Mouse (Mus musculus) liver, embryonic 16.5 days (tissue): ENCODE measurements around the gene Tspoap1. TPM values are rescaled to one million over a fixed set of nuclear protein-coding genes. Genes with fewer than 3 reads are reported as not detected.

Experiments
- ATAC-seq: fragments of 200-750 bp; cut with Nextera tagmentation; 2 replicates; pipeline ENCODE4 v1.8.0; 2017; ENCODE audit warnings: low read depth, mild to moderate bottlenecking, moderate number of reproducible peaks, moderate library complexity
- H3K27ac ChIP-seq: fragments of 300-500 bp; sonication (generic); 2 replicates; pipeline ENCODE4 v1.5.1; 2014; ENCODE audit warnings: mild to moderate bottlenecking, low read length
- H3K27me3 ChIP-seq: fragments of 300-500 bp; sonication (generic); 2 replicates; pipeline ENCODE4 v1.6.1; 2014; ENCODE audit warnings: low read depth, low read length, mixed read lengths; ENCODE audit not compliant: control insufficient read depth, insufficient read depth
- H3K36me3 ChIP-seq: fragments of 300-500 bp; sonication (generic); 2 replicates; pipeline ENCODE4 v1.6.1; 2014; ENCODE audit warnings: mild to moderate bottlenecking; ENCODE audit not compliant: control insufficient read depth, insufficient read depth
- H3K4me1 ChIP-seq: fragments of 300-500 bp; sonication (generic); 2 replicates; pipeline ENCODE4 v1.6.1; 2014; ENCODE audit warnings: low read depth, low read length, mixed read lengths; ENCODE audit not compliant: control insufficient read depth
- H3K4me2 ChIP-seq: fragments of 300-500 bp; sonication (generic); 2 replicates; pipeline ENCODE4 v1.6.1; 2014; ENCODE audit warnings: low read depth, low read length, mixed read lengths
- H3K4me3 ChIP-seq: fragments of 300-500 bp; sonication (generic); 2 replicates; pipeline ENCODE4 v1.5.1; 2014; ENCODE audit warnings: low read depth, mild to moderate bottlenecking, low read length
- H3K9ac ChIP-seq: fragments of 300-500 bp; sonication (generic); 2 replicates; pipeline ENCODE4 v1.6.1; 2014; ENCODE audit warnings: low read depth, low read length
- H3K9me3 ChIP-seq: fragments of 300-500 bp; sonication (generic); replicated peaks from 2 replicates; pipeline ENCODE4 v1.6.1; 2016; ENCODE audit warnings: low read length; ENCODE audit not compliant: control insufficient read depth
- WGBS: fragments of 180-500 bp; shearing (Covaris S2); extraction: QIAGEN DNeasy Blood & Tissue Kit; methylation state at CpG from one replicate; pipeline ENCODE4 v1.1.7; 2014; ENCODE audit not compliant: insufficient replicate concordance; 5-methylcytosine and 5-hydroxymethylcytosine counted together
- polyA plus RNA-seq: library from polyadenylated mRNA; unstranded; fragments of >200 nt; fragmentation: Nextera tagmentation; extraction: Ambion mirVana; gene quantifications from 2 replicates; pipeline ENCODE4 v1.2.1, GENCODE M21; 2015

Tspoap1 gene
- 1.7 and 2.7 TPM in 2 replicates for polyA plus RNA-seq

GRCm38 (mm10) chr11:87760301-87761081 is at the start of gene Tspoap1:
Tspoap1 (plus strand) TSS chr11:87760541.
- no peaks in the 10 kb centered on the region for H3K9me3 ChIP-seq
- WGBS = 9% methylated on average over 23 of the region's 23 CpGs
- peaks cover 22% of the 10 kb centered on the region for H3K4me1 ChIP-seq
- peaks cover 13% of the 10 kb centered on the region for H3K36me3 ChIP-seq
- peaks cover 52% of the 10 kb centered on the region for H3K27me3 ChIP-seq
- H3K4me3 ChIP-seq = no peak within 1 kb of the TSS
- peak within 1 kb of the TSS; percentile 57 for H3K27ac ChIP-seq
- ATAC-seq = no peak
- no peak within 1 kb of the TSS for H3K9ac ChIP-seq
- H3K4me2 ChIP-seq = no peak within 1 kb of the TSS

DNA sequence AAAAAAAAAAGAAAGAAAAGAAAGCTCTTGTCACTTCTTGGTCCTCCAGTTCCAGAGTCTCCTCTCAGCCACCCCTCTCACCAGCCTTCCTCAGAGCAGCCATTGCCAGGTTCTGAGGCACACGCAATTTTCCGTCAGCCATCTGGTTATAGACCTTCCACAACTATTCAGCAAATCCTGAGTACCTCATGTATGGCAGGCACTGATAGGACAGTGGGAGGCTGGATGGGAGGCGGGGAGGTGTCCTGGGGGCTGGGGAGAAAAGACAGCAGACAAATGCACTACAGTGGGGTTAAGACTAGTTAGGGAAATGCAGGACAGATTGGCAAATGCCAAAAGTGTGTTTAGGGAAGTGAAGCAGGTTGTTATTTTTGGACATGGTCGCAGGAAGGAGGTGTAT is 48.2 kb upstream of the Tspoap1 start:
- Histone ChIP-seq H3K27me3 (no peaks in the 10 kb centered on the region), H3K4me1 (peaks cover 35% of the 10 kb centered on the region), H3K27ac (no peak overlapping the region), H3K4me2 (no peak overlapping the region), H3K9me3 (no peaks in the 10 kb centered on the region), H3K36me3 (no peaks in the 10 kb centered on the region), H3K4me3 (no peak overlapping the region), H3K9ac (no peak overlapping the region)
- WGBS = 22% methylated on average over 4 of the region's 4 CpGs
- no peak for ATAC-seq

DNA sequence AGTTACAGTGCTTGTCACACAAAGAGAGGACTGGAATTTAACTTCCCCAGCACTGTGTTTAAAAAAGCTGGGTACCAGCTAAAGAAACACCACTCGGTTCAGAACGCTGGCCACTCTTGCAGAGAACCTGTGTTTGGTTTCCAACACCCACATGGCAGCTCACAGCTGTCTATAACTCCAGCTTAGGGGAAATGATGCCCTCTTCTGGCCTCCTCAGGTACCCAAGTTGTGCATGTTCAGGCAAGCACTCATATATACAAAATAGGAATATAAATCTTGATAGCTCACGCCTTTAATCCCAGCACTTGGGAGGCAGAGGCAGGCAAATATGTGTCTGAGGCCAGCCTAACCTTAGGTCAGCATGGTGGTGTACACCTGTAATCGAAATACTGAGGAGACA is 44.3 kb upstream of the Tspoap1 start:
- WGBS = 73% methylated on average over 4 of the region's 4 CpGs
- Histone ChIP-seq H3K9ac (no peak overlapping the region), H3K4me1 (peaks cover 12% of the 10 kb centered on the region), H3K36me3 (no peaks in the 10 kb centered on the region), H3K4me2 (no peak overlapping the region), H3K27me3 (no peaks in the 10 kb centered on the region), H3K4me3 (no peak overlapping the region), H3K27ac (no peak overlapping the region), H3K9me3 (no peaks in the 10 kb centered on the region)
- ATAC-seq = no peak

DNA sequence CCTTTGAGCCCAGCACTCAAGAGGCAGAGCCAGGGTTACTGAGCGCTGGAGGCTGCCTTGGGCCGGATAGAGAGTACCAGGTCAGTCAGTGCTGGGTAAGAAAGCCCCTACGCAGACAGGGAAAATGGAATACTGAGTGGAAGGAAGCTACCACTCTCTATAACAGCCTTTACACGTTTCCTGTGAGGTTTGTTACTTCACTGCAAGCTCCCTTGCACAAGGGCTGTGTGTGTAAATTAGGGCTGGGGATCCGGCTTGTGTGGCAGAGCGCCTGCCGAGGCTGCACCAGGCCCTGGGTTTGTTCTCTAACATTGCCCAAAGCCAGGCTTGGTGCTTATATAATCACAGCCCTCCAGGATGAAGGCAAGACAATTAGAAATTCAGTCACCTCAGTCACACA is 40.8 kb upstream of the Tspoap1 start:
- 62% methylated on average over 7 of the region's 7 CpGs for WGBS
- no peaks in the 10 kb centered on the region for H3K36me3 ChIP-seq
- no peak for ATAC-seq
- no peak overlapping the region for H3K27ac ChIP-seq
- H3K9ac ChIP-seq = no peak overlapping the region
- H3K4me1 ChIP-seq = peaks cover 6% of the 10 kb centered on the region
- no peak overlapping the region for H3K4me3 ChIP-seq
- H3K9me3 ChIP-seq = no peaks in the 10 kb centered on the region
- H3K27me3 ChIP-seq = no peaks in the 10 kb centered on the region
- no peak overlapping the region for H3K4me2 ChIP-seq

- no peak overlapping the region for H3K27ac ChIP-seq
- no peaks in the 10 kb centered on the region for H3K27me3 ChIP-seq
- WGBS = 61% methylated on average over 9 of the region's 9 CpGs
- H3K9ac ChIP-seq = no peak overlapping the region
- no peaks in the 10 kb centered on the region for H3K36me3 ChIP-seq
- peaks cover 14% of the 10 kb centered on the region for H3K4me1 ChIP-seq
- H3K9me3 ChIP-seq = no peaks in the 10 kb centered on the region
- H3K4me3 ChIP-seq = no peak overlapping the region
- ATAC-seq = no peak
- no peak overlapping the region for H3K4me2 ChIP-seq
Measured at GRCm38 (mm10) chr11:87720324-87720723, 40.0 kb upstream of the Tspoap1 start.

DNA sequence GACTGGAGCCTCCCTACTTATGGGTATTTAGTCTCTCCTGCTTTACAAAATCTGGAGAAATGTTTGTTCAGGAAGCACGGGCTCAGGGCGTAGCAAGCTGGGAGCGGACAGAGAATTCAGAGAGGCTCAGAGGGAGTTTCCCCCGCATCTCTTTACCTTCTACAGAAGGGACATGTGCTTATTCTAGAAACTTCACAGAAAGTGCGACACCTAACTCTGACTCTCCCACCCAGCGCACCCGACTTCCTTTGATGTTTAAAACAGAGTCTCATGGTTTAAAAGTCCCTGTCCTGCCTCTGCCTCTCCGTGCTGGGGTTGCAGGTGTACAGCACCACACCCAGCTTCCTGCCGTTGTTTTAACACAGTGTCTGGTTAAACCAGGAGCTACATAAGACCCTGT is 39.5 kb upstream of the Tspoap1 start:
- no peak for ATAC-seq
- no peaks in the 10 kb centered on the region for H3K27me3 ChIP-seq
- no peak overlapping the region for H3K4me3 ChIP-seq
- peaks cover 19% of the 10 kb centered on the region for H3K4me1 ChIP-seq
- no peak overlapping the region for H3K27ac ChIP-seq
- H3K36me3 ChIP-seq = no peaks in the 10 kb centered on the region
- H3K4me2 ChIP-seq = no peak overlapping the region
- H3K9ac ChIP-seq = no peak overlapping the region
- H3K9me3 ChIP-seq = no peaks in the 10 kb centered on the region
- WGBS = 62% methylated on average over 9 of the region's 9 CpGs

DNA sequence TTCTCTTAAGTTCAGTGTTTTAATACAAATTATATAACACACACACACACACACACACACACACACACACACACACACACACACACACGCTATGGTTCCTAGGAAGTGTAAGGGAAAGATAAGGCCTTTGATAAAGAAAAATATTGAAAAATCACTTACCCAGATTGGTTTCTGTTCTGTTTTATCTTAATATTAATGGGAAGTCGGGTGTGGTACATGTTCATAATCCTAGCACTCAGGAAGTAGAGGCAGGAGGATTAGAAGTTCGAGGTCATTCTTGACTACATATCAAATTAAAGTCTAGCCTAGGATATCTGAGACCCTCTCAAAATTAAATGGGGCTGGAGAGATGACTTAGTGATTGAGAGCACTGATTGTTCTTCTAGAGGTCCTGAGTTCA is 38.2 kb upstream of the Tspoap1 start:
- Histone ChIP-seq H3K4me3 (no peak overlapping the region), H3K9me3 (no peaks in the 10 kb centered on the region), H3K36me3 (no peaks in the 10 kb centered on the region), H3K27ac (no peak overlapping the region), H3K4me2 (no peak overlapping the region), H3K9ac (no peak overlapping the region), H3K4me1 (peaks cover 30% of the 10 kb centered on the region), H3K27me3 (no peaks in the 10 kb centered on the region)
- no peak for ATAC-seq
- 41% methylated on average over 3 of the region's 3 CpGs for WGBS

DNA sequence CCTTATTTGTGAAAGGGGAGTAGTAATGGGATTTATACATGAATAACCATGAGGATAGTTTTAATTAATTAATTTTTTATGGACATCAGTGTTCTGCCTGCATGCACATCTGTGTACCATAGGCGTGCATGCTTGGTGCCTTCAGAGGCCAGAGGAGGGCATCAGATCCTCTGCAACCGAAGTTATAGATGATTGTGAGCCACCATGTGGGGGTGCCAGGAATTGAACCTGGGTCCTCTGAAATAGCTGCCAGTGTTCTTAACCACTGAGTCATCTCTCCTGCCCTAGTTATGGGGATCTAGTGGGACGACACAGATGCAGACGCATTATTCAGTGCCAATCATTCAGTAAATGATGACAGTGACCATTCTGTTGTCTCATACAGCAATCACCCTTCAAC is 37.5 kb upstream of the Tspoap1 start:
- WGBS = 82% methylated on average over 4 of the region's 4 CpGs
- no peaks in the 10 kb centered on the region for H3K36me3 ChIP-seq
- H3K27ac ChIP-seq = no peak overlapping the region
- H3K4me1 ChIP-seq = peaks cover 37% of the 10 kb centered on the region
- no peak overlapping the region for H3K4me2 ChIP-seq
- no peaks in the 10 kb centered on the region for H3K9me3 ChIP-seq
- ATAC-seq = no peak
- no peak overlapping the region for H3K9ac ChIP-seq
- no peak overlapping the region for H3K4me3 ChIP-seq
- H3K27me3 ChIP-seq = no peaks in the 10 kb centered on the region

DNA sequence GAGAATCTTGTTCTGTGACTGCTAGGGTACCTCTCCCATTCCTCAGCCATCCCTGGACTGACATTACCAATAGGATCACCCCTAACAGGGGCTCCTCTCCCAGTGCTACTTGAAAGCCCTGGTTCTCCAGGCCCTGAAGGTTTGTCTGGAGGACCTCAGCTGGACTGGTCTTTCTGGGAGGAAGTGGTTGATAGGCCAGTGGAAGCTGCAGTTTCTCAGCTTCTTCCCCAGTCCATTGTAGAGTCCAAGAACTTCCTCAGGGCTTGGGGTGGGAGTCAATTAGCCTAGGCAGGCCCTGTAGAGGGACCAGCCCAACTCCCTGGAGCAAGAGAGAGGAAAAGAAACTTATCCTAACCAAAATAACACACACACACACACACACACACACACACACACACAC is 34.8 kb upstream of the Tspoap1 start:
- ATAC-seq = no peak
- Histone ChIP-seq H3K36me3 (no peaks in the 10 kb centered on the region), H3K9me3 (no peaks in the 10 kb centered on the region), H3K27ac (peak overlapping the region; percentile 97), H3K9ac (peak overlapping the region; percentile 69), H3K4me1 (peaks cover 62% of the 10 kb centered on the region), H3K27me3 (no peaks in the 10 kb centered on the region), H3K4me2 (peak overlapping the region; percentile 66), H3K4me3 (peak overlapping the region; percentile 37)
